In genomic region chr11:120707969-120708368, GRCm38 (mm10) we compare ENCODE assay signal across 12 mouse cellular contexts. TPM values are rescaled to one million over a fixed set of nuclear protein-coding genes. Genes with fewer than 3 reads are reported as not detected.
DNase-seq lines count a peak whose midpoint lies in the region; ATAC-seq and TF ChIP-seq lines count a peak whose summit lies in the region.
"Had no signal": no experiment of that assay in that cellular context is flagged by ENCODE, and none has a peak within 500 bp of the region (broad histone marks: within the 10 kb centered on the region; RNA-seq: fewer than 3 reads in every experiment).

No protein-coding gene starts in this region.

- H3K9me3 ChIP-seq in hindbrain, embryonic 12.5 days (replicated peaks) = no peaks in the 10 kb centered on the region
- no peaks in the 10 kb centered on the region for H3K9me3 ChIP-seq in hindbrain, embryonic 14.5 days (ENCODE audit: control insufficient read depth, low read length)
- no peaks in the 10 kb centered on the region for H3K9me3 ChIP-seq in stomach, embryonic 14.5 days (ENCODE audit: control insufficient read depth, low read depth, low read length)
- no peaks in the 10 kb centered on the region for H3K9me3 ChIP-seq in stomach, postnatal 0 days (ENCODE audit: control insufficient read depth, low read length)
- H3K9me3 ChIP-seq in limb, embryonic 10.5 days (replicated peaks) = no peaks in the 10 kb centered on the region
- H3K9me3 ChIP-seq in stomach, embryonic 16.5 days (replicated peaks; ENCODE audit: control insufficient read depth, low read length) = no peaks in the 10 kb centered on the region

- no peak for TF ChIP-seq EP300 in stomach, postnatal 0 days (optimal IDR thresholded peaks at IDR 0.05)

- no peak overlapping the region for H3K4me3 ChIP-seq in hindbrain, embryonic 12.5 days
- no peak overlapping the region for H3K4me3 ChIP-seq in hindbrain, embryonic 14.5 days (replicated peaks; ENCODE audit: low read length)
- H3K4me3 ChIP-seq in stomach, embryonic 14.5 days (ENCODE audit: low read depth, low read length) = no peak overlapping the region
- no peak overlapping the region for H3K4me3 ChIP-seq in stomach, postnatal 0 days (ENCODE audit: low read depth, low read length)
- H3K4me3 ChIP-seq in limb, embryonic 10.5 days = peak overlapping the region; percentile 34; the same call in 1 of the 2 replicates
- no peak overlapping the region for H3K4me3 ChIP-seq in stomach, embryonic 16.5 days (replicated peaks; ENCODE audit: low read length)

- H3K4me2 ChIP-seq in hindbrain, embryonic 12.5 days (replicated peaks) = no peak overlapping the region
- no peak overlapping the region for H3K4me2 ChIP-seq in hindbrain, embryonic 14.5 days (replicated peaks)
- 0 out of 2 replicates have a peak overlapping the region, but pooled peaks have one; percentile 5 for H3K4me2 ChIP-seq in stomach, embryonic 14.5 days (replicated peaks; ENCODE audit: low read depth, low read length)
- H3K4me2 ChIP-seq in stomach, postnatal 0 days (replicated peaks; ENCODE audit: low read depth) = no peak overlapping the region
- H3K4me2 ChIP-seq in stomach, embryonic 16.5 days (ENCODE audit: low read depth, low read length) = no peak overlapping the region

- 38% methylated on average over 5 of the region's 5 CpGs for WGBS in hindbrain, embryonic 12.5 days
- WGBS in hindbrain, embryonic 14.5 days = 31% methylated on average over 5 of the region's 5 CpGs
- 29% methylated on average over 5 of the region's 5 CpGs for WGBS in stomach, embryonic 14.5 days
- 49% methylated on average over 5 of the region's 5 CpGs for WGBS in stomach, postnatal 0 days
- 15% methylated on average over 5 of the region's 5 CpGs for WGBS in limb, embryonic 10.5 days
- WGBS in stomach, embryonic 16.5 days = 40% methylated on average over 5 of the region's 5 CpGs

- peaks cover 54% of the 10 kb centered on the region for H3K4me1 ChIP-seq in hindbrain, embryonic 12.5 days
- H3K4me1 ChIP-seq in hindbrain, embryonic 14.5 days (replicated peaks; ENCODE audit: control insufficient read depth, insufficient read depth, low read length) = peaks cover 19% of the 10 kb centered on the region
- H3K4me1 ChIP-seq in stomach, embryonic 14.5 days (ENCODE audit: control insufficient read depth, insufficient read depth, low read length) = peaks cover 47% of the 10 kb centered on the region
- H3K4me1 ChIP-seq in stomach, postnatal 0 days (replicated peaks; ENCODE audit: control insufficient read depth, insufficient read depth) = 0 out of 2 replicates have a peak, but pooled peaks cover 3% of the 10 kb centered on the region
- peaks cover 100% of the 10 kb centered on the region for H3K4me1 ChIP-seq in limb, embryonic 10.5 days
- peaks cover 43% of the 10 kb centered on the region for H3K4me1 ChIP-seq in stomach, embryonic 16.5 days (ENCODE audit: control insufficient read depth, insufficient read depth, low read length)

- H3K27me3 ChIP-seq in hindbrain, embryonic 12.5 days = no peaks in the 10 kb centered on the region
- H3K27me3 ChIP-seq in hindbrain, embryonic 14.5 days (ENCODE audit: control insufficient read depth, insufficient read depth, low read length) = no peaks in the 10 kb centered on the region
- H3K27me3 ChIP-seq in stomach, embryonic 14.5 days (ENCODE audit: control insufficient read depth, insufficient read depth, low read length) = no peaks in the 10 kb centered on the region
- no peaks in the 10 kb centered on the region for H3K27me3 ChIP-seq in stomach, postnatal 0 days (ENCODE audit: control insufficient read depth, insufficient read depth, low read length)
- H3K27me3 ChIP-seq in limb, embryonic 10.5 days (ENCODE audit: low read depth, poor library complexity, severe bottlenecking) = no peaks in the 10 kb centered on the region
- H3K27me3 ChIP-seq in stomach, embryonic 16.5 days (ENCODE audit: control insufficient read depth, insufficient read depth, low read length) = no peaks in the 10 kb centered on the region

- no peak for DNase-seq in hindbrain, embryonic 14.5 days (ENCODE audit: low spot score)
- DNase-seq in stomach, postnatal 0 days (ENCODE audit: low spot score) = no peak
- DNase-seq in limb, embryonic 10.5 days (ENCODE audit: low spot score) = no peak
- no peak for DNase-seq in right cerebral cortex, postnatal 14 days
- DNase-seq: cerebellum, adult 18-20 months; kidney, postnatal 36 days; lung, adult 18-20 months; right cerebral cortex, postnatal 4 days had no signal

- peak overlapping the region; percentile 55; the same call in 1 of the 2 replicates for H3K27ac ChIP-seq in hindbrain, embryonic 12.5 days
- no peak overlapping the region for H3K27ac ChIP-seq in hindbrain, embryonic 14.5 days
- peak overlapping the region; percentile 61 for H3K27ac ChIP-seq in stomach, embryonic 14.5 days (ENCODE audit: low read length)
- no peak overlapping the region for H3K27ac ChIP-seq in stomach, postnatal 0 days (replicated peaks)
- H3K27ac ChIP-seq in limb, embryonic 10.5 days = peak overlapping the region; percentile 89
- H3K27ac ChIP-seq in stomach, embryonic 16.5 days (ENCODE audit: low read length) = peak overlapping the region; percentile 61

- no peak overlapping the region for H3K9ac ChIP-seq in hindbrain, embryonic 12.5 days
- no peak overlapping the region for H3K9ac ChIP-seq in hindbrain, embryonic 14.5 days
- no peak overlapping the region for H3K9ac ChIP-seq in stomach, embryonic 14.5 days (replicated peaks; ENCODE audit: low read depth, low read length)
- no peak overlapping the region for H3K9ac ChIP-seq in stomach, postnatal 0 days (ENCODE audit: low read length)
- peak overlapping the region; percentile 15; the same call in 1 of the 2 replicates for H3K9ac ChIP-seq in stomach, embryonic 16.5 days (ENCODE audit: low read length)

- TF ChIP-seq CTCF in stomach, postnatal 0 days (IDR thresholded peaks at IDR 0.05; ENCODE audit: low read depth) = no peak

- no peak for ATAC-seq in hindbrain, embryonic 12.5 days (ENCODE audit: low FRiP score)
- no peak for ATAC-seq in hindbrain, embryonic 14.5 days (ENCODE audit: low FRiP score)
- no peak for ATAC-seq in stomach, embryonic 14.5 days (ENCODE audit: insufficient number of reproducible peaks, insufficient read depth, low FRiP score, low read depth)
- ATAC-seq in stomach, postnatal 0 days (ENCODE audit: low FRiP score, low TSS enrichment) = no peak
- ATAC-seq in stomach, embryonic 16.5 days (ENCODE audit: insufficient read depth, low FRiP score) = no peak
- ATAC-seq in erythroblast, adult 5-6 weeks (replicated peaks; ENCODE audit: low FRiP score, poor library complexity, severe bottlenecking) = no peak

- peaks cover 30% of the 10 kb centered on the region for H3K36me3 ChIP-seq in hindbrain, embryonic 12.5 days
- peaks cover 40% of the 10 kb centered on the region for H3K36me3 ChIP-seq in hindbrain, embryonic 14.5 days (replicated peaks; ENCODE audit: control insufficient read depth, insufficient read depth)
- peaks cover 8% of the 10 kb centered on the region for H3K36me3 ChIP-seq in stomach, embryonic 14.5 days (ENCODE audit: control insufficient read depth, insufficient read depth, low read length)
- peaks cover 3% of the 10 kb centered on the region for H3K36me3 ChIP-seq in stomach, postnatal 0 days (ENCODE audit: control insufficient read depth, insufficient read depth, low read length)
- peaks cover 51% of the 10 kb centered on the region for H3K36me3 ChIP-seq in limb, embryonic 10.5 days
- no peaks in the 10 kb centered on the region for H3K36me3 ChIP-seq in stomach, embryonic 16.5 days (ENCODE audit: control insufficient read depth, insufficient read depth, low read length)

RNA-seq across cellular contexts. Expression of gene Cenpx, which starts 5.6 kb away (rescaled TPM):
- polyA plus RNA-seq in hindbrain, embryonic 12.5 days (2016; fragmentation: Nextera tagmentation; extraction: Ambion mirVana) = 106 and 113 TPM in 2 replicates
- 95.7 and 106 TPM in 2 replicates for polyA plus RNA-seq in hindbrain, embryonic 14.5 days (2014; fragmentation: Nextera tagmentation; extraction: Ambion mirVana)
- 152 and 165 TPM in 2 replicates for polyA plus RNA-seq in stomach, embryonic 14.5 days (2014; fragmentation: Nextera tagmentation; extraction: Ambion mirVana)
- 123 and 127 TPM in 2 replicates for polyA plus RNA-seq in stomach, postnatal 0 days (2015; fragmentation: Nextera tagmentation; extraction: Ambion mirVana)
- polyA plus RNA-seq in limb, embryonic 10.5 days (2016; fragmentation: Nextera tagmentation; extraction: Ambion mirVana) = 122 and 123 TPM in 2 replicates
- polyA plus RNA-seq in stomach, embryonic 16.5 days (2015; fragmentation: Nextera tagmentation; extraction: Ambion mirVana) = 138 and 153 TPM in 2 replicates
- 24.5 and 59.8 TPM in 2 replicates for total RNA-seq in erythroblast, adult 5-6 weeks (2015; ENCODE audit: low replicate concordance)
- total RNA-seq in erythroblast, adult 5-6 weeks (2017; ENCODE audit: low replicate concordance) = 2.2 and 10.8 TPM in 2 replicates

RNA-seq across cellular contexts. Expression of gene Lrrc45, which starts 5.8 kb away (rescaled TPM):
- polyA plus RNA-seq in hindbrain, embryonic 12.5 days (2016; fragmentation: Nextera tagmentation; extraction: Ambion mirVana) = 75.3 and 78.8 TPM in 2 replicates
- polyA plus RNA-seq in hindbrain, embryonic 14.5 days (2014; fragmentation: Nextera tagmentation; extraction: Ambion mirVana) = 52.7 and 56.5 TPM in 2 replicates
- polyA plus RNA-seq in stomach, embryonic 14.5 days (2014; fragmentation: Nextera tagmentation; extraction: Ambion mirVana) = 48.6 and 55.2 TPM in 2 replicates
- polyA plus RNA-seq in stomach, postnatal 0 days (2015; fragmentation: Nextera tagmentation; extraction: Ambion mirVana) = 18.7 and 20.4 TPM in 2 replicates
- polyA plus RNA-seq in limb, embryonic 10.5 days (2016; fragmentation: Nextera tagmentation; extraction: Ambion mirVana) = 52.8 and 60.8 TPM in 2 replicates
- polyA plus RNA-seq in stomach, embryonic 16.5 days (2015; fragmentation: Nextera tagmentation; extraction: Ambion mirVana) = 59.1 and 62.9 TPM in 2 replicates
- 1.5 and 2.3 TPM in 2 replicates for total RNA-seq in erythroblast, adult 5-6 weeks (2015; ENCODE audit: low replicate concordance)
- 3.7 and 7.0 TPM in 2 replicates for total RNA-seq in erythroblast, adult 5-6 weeks (2017; ENCODE audit: low replicate concordance)

RNA-seq across cellular contexts. Expression of gene Rac3, which starts 13.3 kb away (rescaled TPM):
- 98.4 and 99.9 TPM in 2 replicates for polyA plus RNA-seq in hindbrain, embryonic 12.5 days (2016; fragmentation: Nextera tagmentation; extraction: Ambion mirVana)
- 124 and 134 TPM in 2 replicates for polyA plus RNA-seq in hindbrain, embryonic 14.5 days (2014; fragmentation: Nextera tagmentation; extraction: Ambion mirVana)
- 11.1 and 11.7 TPM in 2 replicates for polyA plus RNA-seq in stomach, embryonic 14.5 days (2014; fragmentation: Nextera tagmentation; extraction: Ambion mirVana)
- polyA plus RNA-seq in stomach, postnatal 0 days (2015; fragmentation: Nextera tagmentation; extraction: Ambion mirVana) = 21.9 and 22.1 TPM in 2 replicates
- polyA plus RNA-seq in limb, embryonic 10.5 days (2016; fragmentation: Nextera tagmentation; extraction: Ambion mirVana) = 25.4 and 28.8 TPM in 2 replicates
- 34.6 and 35.3 TPM in 2 replicates for polyA plus RNA-seq in stomach, embryonic 16.5 days (2015; fragmentation: Nextera tagmentation; extraction: Ambion mirVana)
- 3.3 TPM in 1 of 2 replicates, not detected in the other for total RNA-seq in erythroblast, adult 5-6 weeks (2015; ENCODE audit: low replicate concordance)
- total RNA-seq in erythroblast, adult 5-6 weeks (2017; ENCODE audit: low replicate concordance) = not detected in 2 replicates

RNA-seq across cellular contexts. Expression of gene Dcxr, which starts 19.1 kb away (rescaled TPM):
- 11.6 and 12.2 TPM in 2 replicates for polyA plus RNA-seq in hindbrain, embryonic 12.5 days (2016; fragmentation: Nextera tagmentation; extraction: Ambion mirVana)
- 9.0 and 13.7 TPM in 2 replicates for polyA plus RNA-seq in hindbrain, embryonic 14.5 days (2014; fragmentation: Nextera tagmentation; extraction: Ambion mirVana)
- polyA plus RNA-seq in stomach, embryonic 14.5 days (2014; fragmentation: Nextera tagmentation; extraction: Ambion mirVana) = 33.2 TPM in 2 replicates
- 56.3 and 58.4 TPM in 2 replicates for polyA plus RNA-seq in stomach, postnatal 0 days (2015; fragmentation: Nextera tagmentation; extraction: Ambion mirVana)
- polyA plus RNA-seq in limb, embryonic 10.5 days (2016; fragmentation: Nextera tagmentation; extraction: Ambion mirVana) = 14.0 and 15.9 TPM in 2 replicates
- polyA plus RNA-seq in stomach, embryonic 16.5 days (2015; fragmentation: Nextera tagmentation; extraction: Ambion mirVana) = 43.0 and 46.0 TPM in 2 replicates
- total RNA-seq in erythroblast, adult 5-6 weeks (2015; ENCODE audit: low replicate concordance) = 6.1 and 6.5 TPM in 2 replicates
- total RNA-seq in erythroblast, adult 5-6 weeks (2017; ENCODE audit: low replicate concordance) = 1.9 and 3.1 TPM in 2 replicates

RNA-seq across cellular contexts. Expression of gene Cbr2, which starts 23.9 kb away (rescaled TPM):
- polyA plus RNA-seq in hindbrain, embryonic 12.5 days (2016; fragmentation: Nextera tagmentation; extraction: Ambion mirVana) = 1.6 and 2.6 TPM in 2 replicates
- polyA plus RNA-seq in hindbrain, embryonic 14.5 days (2014; fragmentation: Nextera tagmentation; extraction: Ambion mirVana) = 0.64 and 0.90 TPM in 2 replicates
- 36.9 and 46.6 TPM in 2 replicates for polyA plus RNA-seq in stomach, embryonic 14.5 days (2014; fragmentation: Nextera tagmentation; extraction: Ambion mirVana)
- 129 and 160 TPM in 2 replicates for polyA plus RNA-seq in stomach, postnatal 0 days (2015; fragmentation: Nextera tagmentation; extraction: Ambion mirVana)
- 15.2 and 16.3 TPM in 2 replicates for polyA plus RNA-seq in limb, embryonic 10.5 days (2016; fragmentation: Nextera tagmentation; extraction: Ambion mirVana)
- polyA plus RNA-seq in stomach, embryonic 16.5 days (2015; fragmentation: Nextera tagmentation; extraction: Ambion mirVana) = 112 and 150 TPM in 2 replicates
- total RNA-seq in erythroblast, adult 5-6 weeks (2015; ENCODE audit: low replicate concordance) = 9.0 TPM in 1 of 2 replicates, not detected in the other
- not detected in 2 replicates for total RNA-seq in erythroblast, adult 5-6 weeks (2017; ENCODE audit: low replicate concordance)

Comparison
In these comparisons a context has a peak if more than half of its experiments do, and no peak if none do; other contexts are left out.
1. H3K27ac ChIP-seq: peak in hindbrain, embryonic 12.5 days (single experiment), stomach, embryonic 14.5 days (single experiment), limb, embryonic 10.5 days (single experiment) and stomach, embryonic 16.5 days (single experiment); none in hindbrain, embryonic 14.5 days (single experiment) and stomach, postnatal 0 days (single experiment).